Mouse (Mus musculus) C2C12 (cell line): Measurements from ENCODE around the gene Slc19a2. TPM values are rescaled to one million over a fixed set of nuclear protein-coding genes. Genes with fewer than 3 reads are reported as not detected.

Source experiments
- H3K27me3 ChIP-seq: one replicate; pipeline ENCODE4 v1.6.1; 2011; ENCODE audit not compliant: control insufficient read depth, insufficient read depth, insufficient read length
- H3K36me3 ChIP-seq: one replicate; pipeline ENCODE4 v1.6.1; 2011; ENCODE audit not compliant: control insufficient read depth, insufficient read depth
- H3K4me3 ChIP-seq: one replicate; pipeline ENCODE4 v1.5.1; 2011; ENCODE audit warnings: mild to moderate bottlenecking, control low read depth; ENCODE audit not compliant: poor library complexity, insufficient read depth, severe bottlenecking
- H3K79me2 ChIP-seq: one replicate; pipeline ENCODE4 v1.6.1; 2011; ENCODE audit not compliant: control insufficient read depth, insufficient read depth
- H3K79me3 ChIP-seq: one replicate; pipeline ENCODE4 v1.6.1; 2011; ENCODE audit warnings: low read depth, control low read depth
- H3ac ChIP-seq: one replicate; pipeline ENCODE3; 2011; ENCODE audit warnings: low read depth; ENCODE audit not compliant: control insufficient read depth, insufficient read length
- CEBPB ChIP-seq: IDR thresholded peaks from one replicate; pipeline ENCODE4 v1.6.1; 2011; ENCODE audit warnings: low read depth, mild to moderate bottlenecking, control low read depth, moderate library complexity
- CTCF ChIP-seq: IDR thresholded peaks from one replicate; pipeline ENCODE4 v1.5.1; 2011; ENCODE audit not compliant: control insufficient read depth, insufficient read depth, insufficient read length
- FOSL1 ChIP-seq: IDR thresholded peaks from one replicate; pipeline ENCODE4 v1.8.0; 2011; ENCODE audit warnings: mild to moderate bottlenecking, low read length; ENCODE audit not compliant: poor library complexity, insufficient read depth, severe bottlenecking
- MAX ChIP-seq: IDR thresholded peaks from one replicate; pipeline ENCODE4 v1.6.1; 2011; ENCODE audit warnings: mild to moderate bottlenecking, control low read depth
- MYOD1 ChIP-seq: IDR thresholded peaks from one replicate; pipeline ENCODE4 v1.6.1; 2011; ENCODE audit warnings: low read depth; ENCODE audit not compliant: control insufficient read depth, insufficient read length
- MYOG ChIP-seq: IDR thresholded peaks from one replicate; pipeline ENCODE4 v1.6.1; 2011; ENCODE audit not compliant: control insufficient read depth, insufficient read length; ENCODE audit errors: extremely low read depth
- USF1 ChIP-seq: IDR thresholded peaks from one replicate; pipeline ENCODE4 v1.6.1; 2011; ENCODE audit warnings: low read depth, mild to moderate bottlenecking, control low read depth, moderate library complexity
- polyA plus RNA-seq: library from polyadenylated mRNA; unstranded; fragments of >200 nt; fragmentation: generic; extraction: Trizol; gene quantifications from one replicate; pipeline ENCODE4 v1.2.1, GENCODE M21; 2012; ENCODE audit warnings: missing spikeins

Gene Slc19a2
- polyA plus RNA-seq, 1 experiment = 10.1 TPM

- TF ChIP-seq CTCF (no peak), CEBPB (no peak), USF1 (no peak), FOSL1 (no peak), MAX (no peak), MYOD1 (no peak), MYOG (no peak)
- peaks cover 15% of the 10 kb centered on the region for H3K79me3 ChIP-seq
- H3K36me3 ChIP-seq = peaks cover 85% of the 10 kb centered on the region
- no peaks in the 10 kb centered on the region for H3K27me3 ChIP-seq
- H3K4me3 ChIP-seq = no peak overlapping the region
- no peak overlapping the region for H3ac ChIP-seq
- peaks cover 18% of the 10 kb centered on the region for H3K79me2 ChIP-seq
Observed at GRCm38 (mm10) chr1:164260171-164261028, 11.6 kb downstream of the Slc19a2 start.

- Histone ChIP-seq H3K79me2 (peaks cover 7% of the 10 kb centered on the region), H3K27me3 (no peaks in the 10 kb centered on the region), H3K36me3 (peaks cover 81% of the 10 kb centered on the region), H3K79me3 (peaks cover 6% of the 10 kb centered on the region), H3K4me3 (no peak overlapping the region), H3ac (no peak overlapping the region)
- TF ChIP-seq FOSL1 (peak; percentile 2), CEBPB (peak; percentile 87), MAX (no peak)
Observed at GRCm38 (mm10) chr1:164261553-164261952, 12.7 kb downstream of the Slc19a2 start.

GRCm38 (mm10) chr1:164270941-164271340 is 22.1 kb downstream of the Slc19a2 start:
- TF ChIP-seq MYOD1 (no peak), MAX (no peak), USF1 (no peak), CEBPB (no peak), CTCF (no peak), FOSL1 (no peak), MYOG (no peak)
- Histone ChIP-seq H3K79me3 (no peaks in the 10 kb centered on the region), H3K36me3 (no peaks in the 10 kb centered on the region)

GRCm38 (mm10) chr1:164273659-164274058 is 24.8 kb downstream of the Slc19a2 start:
- Histone ChIP-seq H3K79me2 (no peaks in the 10 kb centered on the region), H3K27me3 (no peaks in the 10 kb centered on the region), H3K79me3 (no peaks in the 10 kb centered on the region), H3ac (no peak overlapping the region), H3K36me3 (no peaks in the 10 kb centered on the region), H3K4me3 (no peak overlapping the region)
- TF ChIP-seq MAX (no peak), CEBPB (no peak), MYOD1 (no peak), FOSL1 (no peak), USF1 (no peak), CTCF (no peak), MYOG (no peak)

More at GRCm38 (mm10) chr1:164270941-164271340, 22.1 kb downstream of the Slc19a2 start:
- no peaks in the 10 kb centered on the region for H3K79me2 ChIP-seq
- no peak overlapping the region for H3ac ChIP-seq
- H3K27me3 ChIP-seq = no peaks in the 10 kb centered on the region
- no peak overlapping the region for H3K4me3 ChIP-seq

GRCm38 (mm10) chr1:164275455-164275954 is 26.7 kb downstream of the Slc19a2 start, which contains the start of gene Ccdc181:
TSS of gene Ccdc181 (plus strand) at chr1:164275585.
- no peak for TF ChIP-seq CEBPB
- no peak for TF ChIP-seq CTCF
- peak; percentile 7 for TF ChIP-seq MYOD1
- Histone ChIP-seq H3K79me2 (no peaks in the 10 kb centered on the region), H3ac (peak within 1 kb of the TSS; percentile 76), H3K4me3 (peak within 1 kb of the TSS; percentile 39), H3K27me3 (no peaks in the 10 kb centered on the region), H3K79me3 (no peaks in the 10 kb centered on the region), H3K36me3 (no peaks in the 10 kb centered on the region)
